Mouse (Mus musculus) spleen, adult 2 months (tissue): ENCODE results near the gene Tmem119.

Source experiments
- CTCF ChIP-seq: fragments of 200-500 bp; IDR thresholded peaks from 2 replicates; pipeline ENCODE4 v1.5.1; 2011; ENCODE audit warnings: mild to moderate bottlenecking, inconsistent platforms; ENCODE audit not compliant: insufficient read depth, insufficient read length, insufficient replicate concordance; ENCODE audit errors: extremely low read depth
- POLR2A ChIP-seq: fragments of 200-500 bp; IDR thresholded peaks from 2 replicates; pipeline ENCODE4 v1.6.1; 2011; ENCODE audit warnings: low read depth, low read length, inconsistent platforms

DNA sequence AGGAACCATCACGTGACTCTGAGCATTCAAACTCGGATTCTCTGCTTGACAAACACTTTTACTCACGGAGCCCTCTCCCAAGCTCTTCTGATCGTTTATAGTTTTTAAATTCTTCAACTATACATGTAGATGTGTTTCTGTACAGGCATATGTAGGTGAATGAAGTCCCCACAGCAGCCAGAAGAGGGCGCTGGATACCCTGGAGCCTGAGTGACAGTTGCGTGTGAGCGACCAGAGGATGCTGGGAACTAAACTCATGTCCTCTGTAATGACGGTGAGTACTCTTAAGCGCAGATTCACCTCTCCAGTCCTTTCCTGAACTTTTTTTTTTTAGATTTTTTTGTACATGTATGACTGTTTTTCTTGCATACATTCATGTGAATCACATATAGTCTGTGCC is 13.3 kb upstream of the Tmem119 start:
- TF ChIP-seq POLR2A = no peak
- TF ChIP-seq CTCF = peak; percentile 32; the same call in 1 of the 2 replicates
